Mouse (Mus musculus) small intestine, adult 10 weeks (tissue): ENCODE data around the gene Rnls. TPM values are rescaled to one million over a fixed set of nuclear protein-coding genes. Genes with fewer than 3 reads are reported as not detected.

Experiments
- polyA plus RNA-seq: library from polyadenylated mRNA; stranded (reverse); fragments of 350-450 nt; fragmentation: Illumina TruSeq; extraction: RNeasy Lipid Tissue Mini Kit (QIAGEN cat#74804); gene quantifications from one replicate; pipeline ENCODE4 v1.2.3, GENCODE M21; 2014; ENCODE audit warnings: low replicate concordance

Gene Rnls
- polyA plus RNA-seq: 0.78 TPM

DNA sequence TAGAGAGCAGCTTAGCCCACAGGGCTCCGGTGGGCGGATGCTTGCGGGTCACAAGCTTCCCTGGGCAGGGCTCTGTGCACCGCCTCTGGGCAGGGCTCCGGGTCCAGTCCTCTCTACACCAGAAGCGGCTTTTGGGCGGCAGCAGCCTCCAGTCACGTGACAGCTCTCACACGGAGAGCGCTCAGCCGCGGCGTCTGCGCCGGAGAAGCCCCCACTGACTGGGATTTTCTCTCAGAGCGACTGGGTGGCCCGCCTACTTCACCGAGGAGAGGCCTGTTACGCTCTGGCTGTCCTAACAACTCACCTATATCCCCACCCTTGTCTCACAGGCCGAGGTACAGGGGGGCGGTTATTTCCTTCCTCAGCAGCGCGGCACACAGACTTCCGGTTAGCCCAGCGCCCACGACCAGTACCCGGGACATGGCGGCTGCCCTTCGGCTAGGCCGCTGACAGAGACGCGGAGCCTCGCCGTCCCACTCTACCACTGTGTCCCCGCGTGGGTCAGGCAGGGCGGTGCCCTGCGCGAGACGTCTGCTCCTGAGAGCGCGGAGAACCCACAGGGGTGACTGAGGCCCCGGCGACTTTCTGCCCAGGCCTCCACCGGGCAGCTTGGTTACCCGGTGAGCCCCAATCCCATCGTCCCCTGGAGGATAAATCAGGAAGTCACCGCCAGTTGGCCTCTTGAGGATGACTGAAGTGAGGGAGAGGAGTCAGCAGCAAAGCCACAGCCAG is at the start of gene Rnls:
Gene Rnls, minus strand, starts transcription at position 645 of the 732 bp plus-strand sequence.

Other genes starting within 250 kb of the Rnls start
- not detected for gene Lipo4, start 125.5 kb upstream of the Rnls start, polyA plus RNA-seq
- not detected for gene Gm8978, start 233.0 kb upstream of the Rnls start, polyA plus RNA-seq